Mouse (Mus musculus) kidney, postnatal 10 days (tissue): ENCODE measurements around the gene Bcas1.
"Not testable (repeated sequence)": the region's sequence is repeated elsewhere in the genome, so short reads cannot be mapped to it uniquely, and the experiment has no call there.

ENCODE experiments used
- DNase-seq: peaks from one replicate; pipeline ENCODE4 v3.0.0; 2021; ENCODE audit warnings: mixed read lengths

Gene Bcas1

GRCm38 (mm10) chr2:170427704-170428103, at the start of gene Bcas1:
Gene Bcas1 (minus strand): TSS chr2:170427845.
- DNase-seq: no peak

DNA sequence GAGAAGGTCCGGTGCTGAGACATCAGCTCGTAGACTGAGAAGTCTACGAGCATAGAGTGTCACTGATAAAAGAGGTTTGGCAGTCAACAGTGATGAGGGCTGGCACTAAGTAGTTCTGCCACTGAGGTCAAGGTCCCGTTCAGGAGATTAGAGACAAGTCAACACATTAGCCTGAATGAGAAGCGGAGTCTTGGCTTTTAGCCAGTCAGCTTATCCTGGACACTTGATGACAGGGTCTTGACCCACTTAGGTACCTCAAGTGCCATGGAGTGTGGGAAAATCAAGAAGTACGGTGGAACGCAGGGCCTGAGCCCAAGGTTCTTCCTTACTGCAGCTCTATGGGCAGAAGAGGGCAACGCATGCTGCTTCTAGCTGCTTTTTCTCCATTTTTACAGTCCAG, 49.0 kb upstream of the Bcas1 start:
- DNase-seq: no peak

- peak; percentile 45 for DNase-seq
Measured at GRCm38 (mm10) chr2:170476215-170476614, 48.6 kb upstream of the Bcas1 start.

DNA sequence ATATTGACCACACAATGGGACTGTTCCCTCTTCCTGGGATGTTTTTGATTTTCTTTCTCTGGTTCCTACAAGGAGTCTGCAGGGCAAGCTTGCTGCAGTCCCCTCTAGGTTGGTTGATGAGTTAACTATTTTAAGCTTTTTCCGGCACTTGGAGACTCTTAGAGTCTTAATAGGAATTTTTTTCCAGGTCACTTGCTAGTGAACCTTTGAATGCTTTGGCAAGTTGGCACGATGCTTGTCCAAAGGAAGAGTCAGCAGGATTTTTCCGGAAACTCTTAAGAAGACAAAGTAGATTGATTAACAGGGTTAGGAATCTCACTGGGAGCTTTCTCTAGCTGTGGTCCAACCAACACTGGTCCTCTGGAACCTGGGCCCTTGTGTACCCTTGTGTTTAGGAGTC, 47.5 kb upstream of the Bcas1 start:
- peak; percentile 24 for DNase-seq

GRCm38 (mm10) chr2:170474125-170474524, 46.5 kb upstream of the Bcas1 start:
- DNase-seq: no peak

- no peak for DNase-seq
Measured at GRCm38 (mm10) chr2:170470591-170470990, 42.9 kb upstream of the Bcas1 start.

DNA sequence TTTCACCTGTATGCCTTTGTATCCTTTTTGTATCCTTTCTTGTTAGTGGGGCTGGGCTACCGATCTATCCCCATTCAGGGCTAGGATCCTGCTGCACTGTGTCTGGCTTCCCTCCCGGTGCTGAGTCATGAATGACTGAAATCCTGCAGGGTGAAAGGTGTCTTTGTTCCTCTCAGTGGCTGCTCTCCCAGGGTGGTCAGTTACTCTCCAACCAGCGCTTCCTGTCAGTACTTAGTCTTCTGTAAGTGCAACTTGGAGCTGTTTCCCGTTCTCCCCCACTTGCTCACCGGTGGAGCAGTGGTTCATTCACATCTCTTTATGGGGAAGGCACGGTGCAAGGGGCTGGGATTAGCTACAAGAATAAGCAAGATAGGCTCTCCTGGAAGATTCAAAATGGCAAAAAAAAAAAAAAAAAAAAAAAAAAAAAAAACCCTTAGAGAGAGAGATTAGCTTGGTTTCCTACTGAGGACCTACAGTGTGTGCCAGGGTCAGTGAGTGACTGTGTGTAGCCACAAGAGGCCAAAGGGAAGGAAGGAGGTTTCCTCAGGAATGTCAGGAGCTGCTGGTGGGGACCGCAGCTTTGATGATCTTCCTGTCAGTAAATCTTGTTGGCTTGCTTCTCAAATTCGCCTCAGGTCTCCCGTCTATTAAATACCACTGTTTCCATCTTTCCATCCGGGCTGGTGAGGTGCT, 42.1 kb upstream of the Bcas1 start:
- DNase-seq: peak; percentile 85

GRCm38 (mm10) chr2:170468009-170468408, 40.4 kb upstream of the Bcas1 start:
- DNase-seq: peak; percentile 44

DNA sequence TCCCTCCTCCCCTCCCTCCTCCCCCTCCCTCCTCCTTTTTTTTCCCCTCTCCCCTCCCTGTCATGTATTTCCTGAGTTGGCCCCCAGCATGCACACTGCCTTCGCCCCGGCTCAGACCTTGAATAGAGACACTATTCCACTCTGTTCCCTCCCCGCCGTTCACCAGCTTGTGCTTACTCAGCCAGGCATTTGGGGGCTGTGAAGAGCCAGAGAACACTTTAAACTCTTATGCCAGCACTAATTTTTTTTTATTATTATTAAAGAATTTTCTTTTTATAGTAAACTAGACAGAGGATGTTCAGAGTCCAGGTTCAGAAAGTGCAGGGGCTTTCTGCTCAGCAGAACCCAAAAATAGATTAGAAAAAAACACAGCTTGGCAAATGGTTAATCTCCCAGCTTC, 37.2 kb upstream of the Bcas1 start:
- DNase-seq: peak; percentile 64

DNA sequence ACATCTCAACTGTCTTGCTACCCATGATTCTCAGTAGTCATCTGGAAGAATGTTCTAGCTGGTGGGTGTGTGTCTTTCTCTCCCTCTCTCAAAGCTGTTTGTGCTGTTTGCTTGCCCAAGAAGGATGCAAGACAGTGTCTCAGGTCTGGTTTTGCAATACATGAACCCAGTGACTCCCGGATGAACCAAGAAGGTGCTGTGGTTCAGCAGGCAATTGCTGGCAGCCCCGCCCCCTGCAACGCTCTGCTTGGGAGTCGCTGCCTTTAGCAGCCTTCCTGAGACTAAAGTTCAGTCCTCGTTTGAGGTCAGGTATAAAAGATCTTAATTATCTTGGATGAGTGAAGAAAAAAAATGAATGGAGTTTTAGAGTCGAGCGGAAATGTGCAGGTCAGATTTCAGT, 34.0 kb upstream of the Bcas1 start:
- peak; percentile 73 for DNase-seq

DNA sequence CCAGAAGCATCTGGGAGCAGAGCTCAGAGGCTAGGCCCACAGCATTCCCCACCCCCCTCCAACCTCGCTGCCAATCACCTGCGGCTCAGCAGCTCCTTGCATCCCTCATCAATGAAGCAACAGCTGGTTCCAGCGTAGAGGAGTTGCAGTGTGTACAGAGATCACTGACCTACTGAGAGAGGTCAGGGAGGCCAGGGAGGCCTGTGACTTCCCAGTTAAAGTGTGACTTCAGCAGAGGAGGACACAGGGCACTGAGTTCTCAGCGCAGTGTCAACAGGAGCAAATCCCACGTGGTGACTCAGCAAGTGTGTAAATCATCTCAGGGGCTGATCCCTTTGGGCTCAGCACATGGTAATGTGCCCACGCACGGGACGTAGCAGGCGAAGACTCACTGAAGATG, 32.2 kb upstream of the Bcas1 start:
- peak; percentile 28 for DNase-seq

DNA sequence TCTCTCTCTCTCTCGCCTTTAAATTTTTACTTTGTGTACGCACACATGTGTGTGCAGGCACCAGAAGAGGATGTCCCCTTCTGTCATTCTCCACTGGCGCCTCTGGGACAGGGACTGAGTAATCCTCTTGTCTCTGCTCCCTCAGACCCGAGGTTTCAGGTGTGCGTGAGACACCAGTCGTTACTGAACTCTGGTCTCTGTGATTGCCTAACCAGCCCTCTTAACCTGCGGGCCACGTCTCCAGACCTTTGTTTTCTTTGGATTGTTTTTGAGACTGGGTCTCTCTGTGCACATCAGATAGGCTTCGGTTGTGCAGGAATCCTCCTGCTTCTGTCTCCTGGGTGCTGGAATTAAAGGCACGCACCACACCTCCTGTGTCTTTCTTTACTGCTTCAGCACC, 31.5 kb upstream of the Bcas1 start:
- no peak for DNase-seq

DNA sequence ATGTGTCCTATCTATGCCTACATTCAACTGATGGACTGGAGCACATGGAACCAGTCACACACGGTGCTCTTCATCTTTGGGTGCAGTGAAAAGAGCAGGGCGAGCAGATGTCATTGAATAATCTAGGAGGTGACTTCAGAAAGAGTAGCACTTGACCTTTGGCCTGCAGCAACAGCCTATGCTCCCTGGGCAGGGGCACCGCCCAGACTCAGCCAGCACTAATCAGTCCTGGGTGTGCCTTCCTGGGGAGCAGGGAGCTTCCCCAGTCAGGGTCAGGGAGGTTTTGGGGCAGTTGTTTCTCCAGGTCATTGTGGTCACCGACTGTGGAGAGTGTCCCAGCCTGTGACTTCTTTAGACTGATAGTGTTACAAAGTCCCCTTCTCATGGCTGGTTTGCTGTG, 26.2 kb upstream of the Bcas1 start:
- DNase-seq: not testable (repeated sequence)

GRCm38 (mm10) chr2:170450933-170451332, 23.3 kb upstream of the Bcas1 start:
- DNase-seq: peak; percentile 90

DNA sequence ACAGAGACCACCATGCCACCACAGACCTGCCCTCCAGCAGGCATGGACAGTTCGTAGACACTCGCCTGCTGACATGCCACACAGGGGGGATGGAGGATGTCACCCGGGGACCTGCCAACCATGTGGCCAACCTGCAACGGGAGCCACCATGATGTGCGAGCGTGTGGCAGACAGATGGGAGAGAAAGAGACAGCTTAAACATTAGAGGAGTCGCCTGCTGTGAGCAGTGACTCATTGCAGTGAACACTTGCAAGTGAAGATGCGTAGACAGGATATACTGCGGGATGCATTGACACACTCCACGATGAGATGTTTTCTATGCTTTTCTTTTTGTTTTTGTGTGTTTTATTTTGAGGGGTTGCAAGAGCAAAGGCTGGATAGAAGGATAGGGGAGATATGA, 20.0 kb upstream of the Bcas1 start:
- no peak for DNase-seq

DNA sequence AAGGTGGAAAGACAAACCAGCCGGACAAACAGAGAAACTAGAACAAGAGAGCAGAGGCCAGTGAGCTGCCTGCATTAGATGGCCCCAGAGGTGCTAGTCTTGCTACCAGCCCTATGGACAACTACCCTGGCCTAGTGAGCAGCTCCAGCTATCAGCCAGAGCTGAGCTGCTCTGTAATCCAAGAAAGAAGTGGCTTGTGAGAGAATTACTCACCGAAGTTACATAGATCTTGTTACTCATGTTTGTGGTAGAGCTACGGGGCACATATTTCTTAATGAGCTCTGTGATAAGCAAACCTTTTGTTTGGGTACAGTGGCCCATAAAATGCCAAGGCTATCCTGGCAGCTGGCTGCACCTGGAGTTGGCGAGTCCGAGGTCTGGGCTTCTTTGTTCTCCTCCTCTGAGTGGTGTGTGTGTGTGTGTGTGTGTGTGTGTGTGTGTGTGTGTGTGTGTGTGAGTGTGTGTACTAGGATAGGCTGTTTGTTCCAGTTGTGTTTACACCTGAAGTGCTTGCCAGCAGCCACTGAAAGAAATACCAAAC, 19.3 kb upstream of the Bcas1 start:
- no peak for DNase-seq

DNA sequence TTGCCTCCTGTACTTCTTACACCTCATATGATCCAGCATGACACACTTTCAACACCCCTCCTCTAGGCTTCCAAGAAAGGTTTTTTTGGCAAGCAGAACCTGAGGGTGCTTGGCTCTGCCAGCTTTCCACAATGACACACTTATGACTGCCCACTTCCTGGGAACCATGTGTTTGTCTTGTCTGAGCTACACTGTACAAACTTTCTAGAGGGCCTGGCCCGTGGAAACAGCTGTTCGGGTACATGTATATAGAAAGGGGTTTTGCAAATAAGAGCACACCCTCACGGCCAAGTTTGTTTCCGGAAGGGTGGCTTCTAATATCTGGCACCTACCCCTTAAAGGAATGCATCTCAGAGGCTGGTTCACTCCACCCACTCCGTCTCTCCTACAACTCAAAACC, 18.2 kb upstream of the Bcas1 start:
- no peak for DNase-seq

DNA sequence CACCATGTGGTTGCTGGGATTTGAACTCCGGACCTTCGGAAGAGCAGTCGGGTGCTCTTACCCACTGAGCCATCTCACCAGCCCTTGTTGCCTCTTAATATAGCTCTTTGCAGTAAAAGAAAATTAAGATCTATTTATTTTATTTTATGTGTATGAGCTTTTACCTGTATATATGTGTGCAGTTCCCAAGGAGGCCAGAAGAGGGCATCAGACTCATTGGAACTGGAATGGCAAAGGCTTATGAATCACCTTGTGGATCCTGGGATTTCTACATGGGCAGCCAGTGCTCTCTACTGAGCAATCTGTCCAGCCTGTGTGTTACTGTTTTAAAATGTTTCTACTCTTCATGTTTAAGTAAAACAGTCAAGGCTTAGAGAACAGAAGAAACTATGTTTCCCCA, 14.9 kb upstream of the Bcas1 start:
- peak; percentile 59 for DNase-seq

- no peak for DNase-seq
Measured at GRCm38 (mm10) chr2:170438782-170439181, 11.1 kb upstream of the Bcas1 start.

DNA sequence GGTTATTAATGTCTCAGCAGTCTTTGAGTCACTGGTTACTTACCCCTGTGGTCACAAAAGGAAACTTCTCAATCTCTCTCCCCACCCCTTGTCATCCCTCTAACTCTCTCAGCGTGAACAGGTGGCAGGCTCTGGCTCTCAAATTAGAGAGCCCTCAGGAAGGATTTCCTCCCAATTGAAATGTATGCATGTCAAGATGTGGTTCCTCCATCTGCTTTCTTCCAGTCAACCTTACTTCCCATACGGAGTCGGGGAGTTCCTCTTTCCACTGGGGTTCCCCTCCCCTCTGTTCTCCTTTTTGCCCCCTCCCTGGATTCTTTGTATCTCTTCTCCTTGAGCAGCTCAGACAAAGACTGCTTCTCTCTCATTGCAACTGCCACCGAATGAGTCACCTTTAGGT, 8.6 kb upstream of the Bcas1 start:
- DNase-seq: no peak

GRCm38 (mm10) chr2:170432152-170432551, 4.5 kb upstream of the Bcas1 start:
- DNase-seq: peak; percentile 20

GRCm38 (mm10) chr2:170428966-170429365, 1.3 kb upstream of the Bcas1 start:
- no peak for DNase-seq

DNA sequence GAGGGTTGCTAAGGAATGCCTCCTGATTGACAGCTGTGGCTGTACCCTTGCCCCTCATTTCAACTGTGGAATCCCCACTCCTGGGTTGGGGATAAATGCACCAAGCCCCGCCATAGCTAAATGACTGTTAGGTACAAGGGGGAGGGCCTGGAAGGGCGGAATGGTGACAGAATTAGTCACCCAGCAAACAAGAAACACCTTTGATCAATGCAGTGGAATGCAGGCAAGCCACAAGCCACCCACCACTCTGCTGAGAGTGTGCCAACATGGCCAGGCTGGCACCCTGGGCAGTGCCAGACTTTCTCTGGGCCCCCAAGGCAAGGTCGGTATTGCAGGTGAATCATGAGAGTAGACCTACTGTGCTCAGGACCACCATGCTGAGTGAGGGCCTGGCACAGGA, 3.5 kb downstream of the Bcas1 start:
- no peak for DNase-seq

DNA sequence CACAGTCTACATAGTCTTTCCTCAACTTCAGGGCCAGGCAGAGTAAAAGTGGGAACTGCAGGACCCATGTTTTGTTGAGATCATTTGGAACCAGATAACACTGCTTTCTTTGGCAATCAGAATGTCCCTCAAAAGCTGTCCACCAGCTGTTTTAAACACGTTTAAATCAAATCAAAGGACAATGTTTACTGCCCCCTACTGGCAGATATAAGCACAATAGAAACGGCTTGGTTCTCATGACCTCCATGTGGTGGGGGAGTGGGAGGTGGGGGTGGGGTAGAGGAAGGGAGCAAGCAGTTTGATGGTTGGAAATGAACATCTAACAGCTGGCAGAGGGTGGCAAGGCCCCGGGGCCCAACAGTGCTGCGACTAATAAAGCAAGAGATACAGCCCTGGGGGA, 5.7 kb downstream of the Bcas1 start:
- no peak for DNase-seq

DNA sequence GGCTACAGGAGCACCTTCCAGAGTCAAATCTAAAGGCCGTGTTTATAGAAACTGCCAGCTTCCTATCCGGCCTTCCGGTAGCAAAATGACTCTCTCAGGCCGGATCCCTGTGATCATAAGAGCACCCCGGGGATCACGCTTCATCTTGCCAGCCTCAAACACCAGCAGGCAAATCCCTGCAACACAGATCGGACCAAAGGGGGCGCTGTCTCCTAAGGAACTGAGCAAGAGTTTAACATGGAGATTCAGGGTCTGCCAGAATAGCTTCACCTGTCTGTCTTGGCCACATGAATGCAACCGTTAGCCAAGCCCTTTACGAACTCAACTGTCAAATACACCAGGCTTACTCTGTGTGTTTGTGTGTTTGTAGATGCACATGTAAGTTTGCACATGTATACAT, 8.9 kb downstream of the Bcas1 start:
- DNase-seq: peak; percentile 38
